Mouse (Mus musculus) heart, postnatal 10 days (tissue): Measurements from ENCODE around the gene Defb48. TPM values are rescaled to one million over a fixed set of nuclear protein-coding genes. Genes with fewer than 3 reads are reported as not detected.

Experiments used
- DNase-seq, 2 experiments: peaks; one replicate each; pipeline ENCODE4 v3.0.0; 2021
- intact Hi-C: fragments of 180-260 bp; cut with DNase I; formaldehyde crosslinking; loops from one replicate; pipeline ENCODE4 v1.15.1; 2025
- total RNA-seq, 2 experiments: library from RNA; stranded (reverse); gene quantifications; 2 replicates each; pipeline ENCODE4 v1.2.3; 2021

Defb48 gene
- total RNA-seq = not detected

DNA sequence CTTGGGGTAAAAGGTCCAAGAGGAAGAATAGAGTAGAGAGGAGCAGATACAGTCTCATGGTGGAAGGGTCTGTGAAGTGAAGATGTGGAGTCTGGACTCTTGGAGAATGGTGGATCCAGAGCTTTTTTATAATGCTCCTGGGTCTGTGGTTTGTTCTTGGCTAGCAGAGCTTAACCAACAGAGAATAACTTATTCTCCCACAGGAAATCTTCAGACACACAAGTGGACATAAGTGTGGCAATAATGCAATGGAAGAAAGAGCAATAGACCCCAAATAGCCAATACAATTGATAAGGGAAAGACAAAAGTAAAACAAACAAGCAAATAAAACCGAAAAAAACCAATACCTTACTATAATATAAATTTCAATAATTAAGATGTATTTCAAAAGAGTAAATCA, at the start of gene Defb48:
Gene Defb48 (minus strand): TSS at position 101 of the 400 bp plus-strand sequence.
- intact Hi-C loops = no loop called here
- DNase-seq = no peak

DNA sequence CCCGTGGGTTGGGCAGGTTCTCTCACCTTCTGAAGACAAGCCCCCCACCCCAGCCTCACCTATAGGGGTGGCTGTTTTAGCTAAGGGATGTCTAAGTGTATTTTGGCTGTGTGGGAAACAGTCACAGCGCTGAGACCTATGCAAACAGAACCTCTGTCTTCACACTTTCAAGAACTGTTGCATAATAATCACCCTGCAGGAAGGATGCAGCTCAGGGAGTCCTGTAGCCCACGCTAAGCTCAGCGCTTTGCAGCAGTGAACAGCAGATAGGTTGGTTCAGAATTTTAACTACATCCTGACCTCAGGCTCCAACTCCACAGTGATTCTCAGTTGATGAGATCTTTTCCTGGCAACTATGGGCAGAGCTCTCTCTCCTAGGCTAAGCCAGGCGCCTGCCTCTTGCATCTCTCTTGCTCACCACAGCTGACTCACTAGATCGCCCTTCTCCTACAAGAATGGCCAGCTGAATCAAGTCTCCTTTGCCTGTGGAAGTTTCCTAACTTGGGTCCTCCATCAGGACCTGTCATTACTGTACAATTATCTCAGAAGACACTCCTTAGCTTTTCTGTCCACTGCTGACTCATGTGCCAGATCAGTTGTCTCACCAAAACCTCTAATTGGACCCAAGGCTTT, 36.3 kb upstream of the Defb48 start:
- no peak for DNase-seq

DNA sequence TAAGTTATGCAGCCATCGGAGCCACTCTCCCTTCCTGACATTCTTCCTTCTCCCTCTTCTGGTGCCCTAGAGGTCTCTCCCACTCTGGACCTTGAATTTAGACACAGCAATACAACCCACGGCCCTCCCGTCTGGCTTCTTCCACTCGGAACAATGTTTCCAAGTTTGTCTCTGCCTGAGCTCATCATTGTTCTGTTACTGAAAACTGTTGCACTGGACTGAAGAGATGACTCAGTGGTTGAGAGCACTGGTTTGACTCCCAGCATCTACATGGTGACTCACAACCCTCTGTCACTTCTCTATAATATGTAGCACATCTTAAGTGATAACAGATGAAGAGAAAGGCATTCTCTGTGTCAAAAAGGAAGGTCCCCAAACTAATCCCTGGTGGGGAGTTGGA, 30.4 kb upstream of the Defb48 start:
- no peak for DNase-seq
- intact Hi-C loops = no loop called here

More for the DNA sequence above, 36.3 kb upstream of the Defb48 start:
- intact Hi-C loops = no loop called here

DNA sequence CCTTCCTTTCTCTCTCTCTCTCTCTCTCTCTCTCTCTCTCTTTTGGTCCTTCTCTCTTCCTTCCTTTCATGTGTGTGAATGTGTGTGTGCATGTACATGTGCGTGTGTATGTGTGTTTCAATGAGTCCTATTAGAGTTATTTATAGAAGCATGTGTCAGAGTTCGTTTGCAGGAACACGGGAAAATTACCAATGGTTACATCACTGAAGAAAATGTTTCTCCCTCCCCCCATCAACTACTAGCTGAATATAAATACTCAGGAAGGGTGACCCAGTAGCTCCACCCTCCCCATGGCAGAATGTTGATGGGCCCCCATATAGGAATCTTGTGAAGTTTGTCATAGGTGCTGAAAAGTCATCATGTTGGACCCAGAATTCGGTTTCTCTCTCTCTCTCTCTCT, 28.8 kb upstream of the Defb48 start:
- intact Hi-C loops = no loop called here
- DNase-seq = no peak

DNA sequence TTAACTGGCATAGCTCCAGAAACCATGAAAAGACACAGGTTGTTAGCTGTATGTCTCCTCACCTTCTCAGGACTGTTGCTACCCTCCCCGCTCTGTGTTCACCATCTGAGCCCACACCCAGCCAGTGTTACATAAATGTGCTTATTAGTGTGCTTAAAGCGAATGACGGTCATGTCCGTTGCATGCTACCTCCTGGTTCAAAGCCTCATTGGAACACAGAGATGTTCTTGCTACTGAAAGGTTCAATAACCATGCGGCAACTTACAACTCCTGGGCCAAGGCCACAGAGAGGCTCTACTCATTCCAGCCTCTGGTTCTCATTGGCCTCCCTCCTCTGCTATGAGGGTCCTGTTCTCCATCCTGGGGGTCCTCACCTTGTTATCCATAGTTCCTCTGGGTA, 27.2 kb upstream of the Defb48 start, which contains the start of gene Defb43:
Gene Defb43 (plus strand): TSS at position 301 of the 400 bp plus-strand sequence.
- no peak for DNase-seq
- intact Hi-C loops = no loop called here

- intact Hi-C loops = no loop called here
- peak; percentile 36 to 59 for DNase-seq
These were observed 18.3 kb upstream of the Defb48 start for GRCm38 (mm10) chr14:63002588-63002987.

DNA sequence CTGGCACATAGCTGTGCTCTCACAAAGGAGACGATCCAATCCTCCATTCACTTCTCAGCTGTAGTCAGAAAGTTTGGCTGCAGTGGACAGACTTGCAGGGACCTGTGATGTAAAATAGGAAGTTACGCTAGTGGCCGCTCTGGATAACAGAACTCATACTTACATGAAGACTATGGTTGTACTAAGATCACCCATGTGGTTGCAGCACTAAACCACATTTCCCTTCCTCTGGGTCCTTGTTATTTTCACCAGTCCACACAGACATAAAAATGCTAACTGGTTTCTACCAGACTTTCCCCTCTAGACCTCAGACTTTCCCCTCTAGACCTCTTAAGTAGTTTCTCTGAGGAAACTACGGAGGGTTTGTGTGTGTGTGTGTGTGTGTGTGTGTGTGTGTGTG, 14.7 kb upstream of the Defb48 start:
- intact Hi-C loops = no loop called here
- no peak for DNase-seq

GRCm38 (mm10) chr14:62997777-62998176, 13.5 kb upstream of the Defb48 start, which contains the start of gene Defb47:
Defb47 (plus strand) TSS chr14:62998077.
- intact Hi-C loops = no loop called here
- DNase-seq = no peak

GRCm38 (mm10) chr14:62991849-62992510, 7.7 kb upstream of the Defb48 start:
- intact Hi-C loops = no loop called here
- DNase-seq = no peak

GRCm38 (mm10) chr14:62991271-62991670, 7.0 kb upstream of the Defb48 start:
- intact Hi-C loops = no loop called here

DNA sequence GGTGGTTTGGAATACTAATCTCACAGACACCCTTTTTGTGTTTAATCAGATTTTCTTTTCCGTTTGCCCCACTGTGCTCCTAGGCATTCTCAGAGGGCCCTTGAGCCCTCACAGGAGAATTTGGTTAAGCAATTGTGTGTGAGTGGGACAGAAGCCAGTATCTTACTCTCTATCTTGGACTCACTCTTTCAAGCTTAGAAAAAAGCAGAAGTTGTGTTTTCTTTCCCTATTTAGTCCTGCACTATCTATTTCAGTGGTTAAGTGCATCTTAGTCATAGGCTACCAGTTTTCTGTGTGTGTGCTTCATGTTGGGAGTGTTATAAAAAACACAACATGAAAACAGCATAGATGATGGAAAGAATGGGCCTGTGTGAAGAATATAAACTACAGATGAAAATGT, 4.5 kb downstream of the Defb48 start:
- no peak for DNase-seq
- intact Hi-C loops = loop anchor here (5.0 kb wide), 1 partner anchor 343 kb away; no protein-coding TSS in a partner anchor

More at GRCm38 (mm10) chr14:62991271-62991670, 7.0 kb upstream of the Defb48 start:
- no peak for DNase-seq

DNA sequence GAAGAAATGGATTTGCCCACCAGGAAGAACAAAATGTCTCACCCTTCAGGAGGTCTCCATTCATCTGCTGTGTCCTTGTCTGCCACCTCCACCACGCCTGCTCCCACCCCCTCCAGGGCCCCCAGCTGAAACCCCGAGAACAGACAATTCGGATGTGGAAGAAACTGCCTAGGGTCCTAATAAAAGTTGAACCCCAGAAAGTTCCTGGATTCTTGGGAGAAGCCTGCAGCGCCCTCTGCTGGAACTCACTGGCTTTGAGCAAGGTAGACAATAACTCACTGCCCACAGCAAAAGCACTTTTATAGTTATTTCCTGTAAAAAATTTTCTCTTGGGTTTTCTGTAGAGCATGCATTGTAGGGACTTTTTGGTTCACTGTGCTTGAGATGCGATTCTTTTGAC, 9.3 kb downstream of the Defb48 start:
- peak; percentile 74 to 82 for DNase-seq
- intact Hi-C loops = loop anchor here (1.0 to 5.0 kb wide), 3 partner anchors 96 to 482 kb away; no protein-coding TSS in a partner anchor

- intact Hi-C loops = no loop called here
- DNase-seq = peak in 1 of 2 experiments; percentile 18
These were observed 18.3 kb downstream of the Defb48 start for GRCm38 (mm10) chr14:62965811-62966520.

GRCm38 (mm10) chr14:62965342-62965741, 19.0 kb downstream of the Defb48 start:
- DNase-seq = no peak
- intact Hi-C loops = no loop called here

- no peak for DNase-seq
- intact Hi-C loops = no loop called here
These were observed 20.7 kb downstream of the Defb48 start for GRCm38 (mm10) chr14:62963632-62964031.

GRCm38 (mm10) chr14:62956091-62956490, 28.2 kb downstream of the Defb48 start:
- peak; percentile 10 to 11 for DNase-seq
- intact Hi-C loops = no loop called here

DNA sequence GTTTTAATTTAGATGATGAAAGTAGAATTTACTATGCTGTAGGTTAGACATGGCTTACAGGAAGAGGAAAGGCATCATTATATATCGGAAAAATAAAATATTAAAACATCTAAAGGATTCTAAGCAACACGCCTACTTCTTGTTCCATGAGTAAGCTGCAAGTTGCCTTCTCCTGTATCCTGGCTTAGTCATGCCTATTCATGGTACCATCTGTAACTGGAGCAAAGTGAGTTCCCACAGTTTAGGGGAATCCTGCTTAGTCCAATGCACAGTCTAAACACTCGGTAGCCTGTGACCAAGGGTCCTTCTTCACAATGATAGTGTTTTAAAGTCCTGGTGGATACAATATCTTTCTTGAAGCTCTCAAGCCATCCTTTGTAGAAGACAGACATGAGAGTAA, 37.5 kb downstream of the Defb48 start:
- DNase-seq = no peak
- intact Hi-C loops = no loop called here

DNA sequence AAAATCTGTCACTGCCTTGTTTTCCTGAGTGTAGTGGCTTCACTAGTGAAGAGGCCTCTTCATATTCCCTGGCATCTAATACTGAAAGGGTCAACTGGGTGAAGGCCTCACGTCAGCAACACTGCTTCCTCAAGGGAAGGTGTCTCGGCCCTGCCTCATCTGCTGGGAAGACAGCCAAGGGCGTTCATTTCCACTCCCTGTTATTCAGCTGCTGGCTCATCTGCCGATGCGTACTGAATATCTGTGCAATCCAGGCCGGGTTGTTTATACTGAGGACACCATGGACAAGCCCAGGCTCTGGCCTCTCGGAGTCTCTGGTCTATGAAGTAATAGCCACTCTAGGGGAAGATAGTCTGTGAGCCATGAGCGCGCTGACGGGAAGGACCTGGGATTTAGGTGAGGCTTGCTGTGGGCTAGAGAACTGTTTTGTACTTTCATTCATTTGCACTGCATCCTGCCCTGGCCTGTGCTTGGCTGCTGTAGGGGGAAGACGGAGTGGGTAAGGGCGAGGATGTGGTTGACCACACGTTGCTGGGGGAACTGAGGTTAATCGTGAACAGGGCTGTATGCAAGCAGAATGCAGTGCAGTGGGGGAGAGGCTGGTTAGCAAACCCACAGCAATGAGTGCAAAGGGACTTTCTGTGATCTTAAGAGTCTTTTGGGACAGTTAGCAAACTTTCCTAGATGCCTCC, 43.8 kb downstream of the Defb48 start:
- peak; percentile 64 to 67 for DNase-seq
- intact Hi-C loops = no loop called here

GRCm38 (mm10) chr14:62939435-62939834, 44.9 kb downstream of the Defb48 start:
- intact Hi-C loops = loop anchor here (5.0 kb wide), 1 partner anchor 177 kb away; the partner anchor contains the start of gene Ints6
- no peak for DNase-seq

DNA sequence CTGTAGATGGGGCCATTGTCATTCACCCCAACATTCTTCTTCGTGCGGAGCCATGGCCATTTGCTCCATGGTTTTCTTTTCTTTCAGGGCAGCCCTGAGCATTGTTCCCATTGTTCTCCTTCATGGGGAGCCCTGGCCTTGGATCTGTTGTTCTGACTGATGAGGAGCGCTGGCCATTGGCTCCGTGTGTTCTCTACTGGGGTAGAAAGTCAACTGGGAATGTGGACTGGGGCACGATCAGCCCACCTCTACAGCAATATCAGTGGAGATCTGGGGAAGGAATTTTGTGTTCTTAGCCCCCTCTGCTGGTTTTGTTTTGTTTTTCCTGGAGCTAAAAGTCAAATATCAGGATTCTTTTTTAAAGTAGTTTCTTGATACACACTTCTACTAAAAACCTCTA, 46.6 kb downstream of the Defb48 start:
- DNase-seq = peak in 1 of 2 experiments; percentile 18
- intact Hi-C loops = loop anchor here (2.0 to 5.0 kb wide), 3 partner anchors 59 to 175 kb away; partner anchors contain the start of gene Ints6
